Mouse (Mus musculus) inflammation-experienced regulatory T-cells, adult 6 months (primary cell): ENCODE data around the gene Mblac1. TPM values are rescaled to one million over a fixed set of nuclear protein-coding genes. Genes with fewer than 3 reads are reported as not detected.

Source experiments
- ATAC-seq: one replicate; pipeline ENCODE4 v1.8.0; 2017
- polyA plus RNA-seq, 3 experiments: library from polyadenylated mRNA; unstranded; fragments of 100-300 nt; shearing (Covaris generic); gene quantifications; one replicate each; pipeline ENCODE4 v1.2.1; 2017

Gene Mblac1
- under 1 TPM in 1 of 3 experiments, not detected in 2; 0.55 TPM for polyA plus RNA-seq

GRCm38 (mm10) chr5:138193771-138194727 lies at the start of gene Mblac1:
TSS of gene Mblac1 (plus strand) at chr5:138194314.
- ATAC-seq = peak; percentile 66

- no peak for ATAC-seq
These were observed 39.7 kb upstream of the Mblac1 start for GRCm38 (mm10) chr5:138154390-138154789.

GRCm38 (mm10) chr5:138155443-138155976 lies 38.6 kb upstream of the Mblac1 start, which contains the start of gene Zfp113:
TSS of gene Zfp113 (minus strand) at chr5:138155744.
- peak; percentile 98 for ATAC-seq

- no peak for ATAC-seq
These were observed 33.8 kb upstream of the Mblac1 start for GRCm38 (mm10) chr5:138160224-138160762.

- peak; percentile 98 for ATAC-seq
These were observed 33.1 kb upstream of the Mblac1 start, which contains the start of gene Cops6 for GRCm38 (mm10) chr5:138160842-138161665. TSS of gene Cops6 (plus strand) at chr5:138161071.

GRCm38 (mm10) chr5:138163046-138163445 lies 31.1 kb upstream of the Mblac1 start:
- no peak for ATAC-seq

- ATAC-seq = no peak
These were observed 30.5 kb upstream of the Mblac1 start for GRCm38 (mm10) chr5:138163610-138164009.

- ATAC-seq = no peak
These were observed 28.5 kb upstream of the Mblac1 start for GRCm38 (mm10) chr5:138165594-138165993.

GRCm38 (mm10) chr5:138170936-138171561 lies 23.1 kb upstream of the Mblac1 start:
- peak; percentile 65 for ATAC-seq

GRCm38 (mm10) chr5:138171695-138172491 lies 22.2 kb upstream of the Mblac1 start, which contains the start of the genes Ap4m1 and Mcm7:
TSS of gene Ap4m1 (plus strand) at chr5:138172002.
TSS of gene Mcm7 (minus strand) at chr5:138172422.
- ATAC-seq = peak; percentile 93

GRCm38 (mm10) chr5:138173217-138173616 lies 20.9 kb upstream of the Mblac1 start:
- ATAC-seq = no peak

GRCm38 (mm10) chr5:138186950-138187638 lies 7.0 kb upstream of the Mblac1 start, which contains the start of the genes Taf6 and Cnpy4:
TSS of gene Taf6 (minus strand) at chr5:138187451.
TSS of gene Cnpy4 (plus strand) at chr5:138187485.
- ATAC-seq = peak; percentile 81

- ATAC-seq = peak; percentile 89
These were observed 6.3 kb upstream of the Mblac1 start for GRCm38 (mm10) chr5:138187661-138188306.

- peak; percentile 39 for ATAC-seq
These were observed 736 bp downstream of the Mblac1 start for GRCm38 (mm10) chr5:138194755-138195345.

GRCm38 (mm10) chr5:138195463-138195862 lies 1.3 kb downstream of the Mblac1 start:
- no peak for ATAC-seq

GRCm38 (mm10) chr5:138199576-138199975 lies 5.5 kb downstream of the Mblac1 start:
- no peak for ATAC-seq

GRCm38 (mm10) chr5:138202086-138202485 lies 8.0 kb downstream of the Mblac1 start:
- no peak for ATAC-seq

GRCm38 (mm10) chr5:138207253-138207652 lies 13.1 kb downstream of the Mblac1 start:
- no peak for ATAC-seq

GRCm38 (mm10) chr5:138207873-138208272 lies 13.8 kb downstream of the Mblac1 start:
- no peak for ATAC-seq
